Mouse (Mus musculus): Measurements from ENCODE around the gene Pdia5. TPM values are rescaled to one million over a fixed set of nuclear protein-coding genes. Genes with fewer than 3 reads are reported as not detected.

The Pdia5 gene
- total RNA-seq, 2 experiments from 2014 or later, result 3.1 to 3.5 TPM

DNA sequence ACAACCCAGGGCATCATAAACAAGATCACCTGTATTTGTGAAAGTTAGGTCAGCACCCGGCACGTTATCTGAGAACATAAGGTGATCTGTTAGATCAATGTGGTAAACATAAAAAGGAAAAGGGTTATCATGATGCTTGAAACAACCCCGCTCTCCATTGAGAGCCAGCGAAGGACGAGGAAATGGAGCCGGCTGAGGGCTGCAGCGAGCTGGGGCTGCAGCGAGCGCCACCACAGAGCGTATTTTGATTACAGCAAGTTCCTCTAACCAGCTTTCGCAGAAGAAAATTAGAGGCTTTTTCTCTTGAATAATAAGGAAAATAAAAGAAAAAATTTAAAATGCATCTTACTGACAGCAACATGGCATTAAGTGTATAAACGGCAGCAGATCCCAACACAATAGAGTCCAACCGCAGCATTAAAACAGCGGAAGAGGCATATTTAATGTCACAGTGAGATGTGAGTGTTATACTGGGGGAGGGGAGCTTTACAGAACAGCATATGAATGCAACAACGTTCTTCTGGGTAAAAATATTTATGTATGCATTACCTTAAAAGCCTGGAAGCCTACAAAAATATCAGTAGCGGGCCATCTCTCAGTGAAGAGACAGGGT, 40.5 kb downstream of the Pdia5 start:
- DNase-seq (ENCODE audit: low spot score in 2 of 2), result no peak

DNA sequence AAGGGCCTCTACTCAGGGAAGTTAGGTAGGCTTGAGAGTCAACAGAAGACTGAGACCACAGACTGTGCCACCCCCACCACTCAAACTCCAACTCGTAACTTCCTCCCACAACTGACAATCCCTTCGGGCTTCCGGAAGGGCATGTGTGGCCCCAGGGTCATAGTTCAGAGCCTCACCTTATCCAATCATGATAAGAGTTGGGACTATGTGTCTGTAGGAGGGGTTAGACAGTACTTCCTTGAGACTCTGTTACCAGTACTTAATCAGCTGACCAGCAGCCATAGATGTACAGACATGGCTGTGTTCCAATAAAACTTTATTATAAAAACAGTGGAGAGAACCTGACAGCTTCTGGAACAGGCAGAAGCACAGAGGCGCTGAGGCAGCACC, 48.7 kb downstream of the Pdia5 start:
- DNase-seq (ENCODE audit: low spot score in 2 of 2), result no peak

DNA sequence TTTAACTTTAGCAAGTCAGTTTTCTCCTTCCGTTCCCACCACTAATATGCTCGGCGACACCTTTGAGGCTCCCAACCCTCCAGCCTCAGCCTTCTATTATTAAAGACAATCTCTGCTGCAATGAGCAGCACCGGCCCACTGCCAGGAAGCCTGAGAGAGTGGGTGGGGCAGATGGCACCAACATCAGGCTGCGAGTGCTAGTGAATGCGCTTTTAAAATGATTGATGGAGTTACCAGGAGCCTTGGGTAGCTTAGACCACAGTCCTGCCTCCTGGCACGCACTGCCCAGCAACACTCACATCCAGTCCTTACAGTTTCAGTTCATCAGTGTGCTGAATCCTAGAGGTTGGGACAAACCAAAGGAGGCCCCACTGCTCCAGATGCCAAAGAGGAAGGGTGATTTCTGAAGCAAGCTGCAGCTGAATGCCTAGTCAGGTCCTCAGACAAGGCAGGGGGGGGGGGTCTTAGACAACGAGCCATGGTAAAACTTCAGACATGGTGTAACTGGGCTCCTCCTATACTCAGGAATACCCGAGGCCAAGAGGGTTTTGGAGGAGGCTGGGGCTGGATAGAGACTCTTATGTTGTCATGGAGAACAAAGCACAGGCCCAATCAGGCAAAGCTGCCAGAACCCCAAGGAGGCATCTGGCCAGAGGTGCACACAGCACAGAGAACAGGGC, 49.2 kb downstream of the Pdia5 start:
- DNase-seq (ENCODE audit: low spot score in 2 of 2), result peak; percentile 66 to 74

DNA sequence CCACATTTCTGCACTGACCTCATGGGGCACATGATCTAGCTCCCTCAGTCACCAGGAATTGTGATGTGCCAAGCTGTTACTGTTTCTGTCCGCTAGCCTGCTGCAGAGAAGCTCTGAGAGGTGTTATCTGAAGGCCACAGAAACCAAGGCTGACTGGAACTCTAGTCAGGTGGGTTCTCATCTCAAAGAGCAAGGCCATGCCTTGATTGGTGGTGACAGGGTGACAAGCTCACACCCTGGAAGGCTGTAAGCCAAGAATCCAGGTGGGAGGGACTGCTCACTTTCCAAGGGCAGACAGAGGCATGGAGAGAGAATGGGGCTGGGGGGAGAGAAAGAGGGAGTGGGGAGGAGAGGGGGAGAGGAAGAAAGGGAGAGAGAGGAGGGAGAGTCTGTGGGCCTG, 51.6 kb downstream of the Pdia5 start:
- no peak for DNase-seq (ENCODE audit: low spot score in 2 of 2)

DNA sequence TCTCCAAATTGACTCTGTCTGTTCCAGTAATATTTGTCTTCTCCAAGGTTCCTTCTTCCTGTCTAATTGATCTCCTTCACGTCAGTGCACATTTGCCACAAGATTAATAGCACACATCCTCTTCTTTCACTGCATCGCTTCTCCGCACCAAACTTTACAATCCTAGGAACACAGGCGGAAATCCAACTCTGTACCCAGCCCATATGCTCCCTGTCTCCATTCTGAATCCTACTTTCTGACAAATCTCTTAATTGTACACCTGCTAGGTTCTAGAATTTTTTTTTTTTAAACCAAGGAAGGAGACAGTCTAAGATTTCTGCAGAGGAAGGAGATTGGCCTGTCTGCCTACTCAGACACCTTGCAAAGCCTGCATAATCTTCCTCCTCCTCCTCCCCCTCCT, 59.1 kb downstream of the Pdia5 start:
- no peak for DNase-seq (ENCODE audit: low spot score in 2 of 2)

DNA sequence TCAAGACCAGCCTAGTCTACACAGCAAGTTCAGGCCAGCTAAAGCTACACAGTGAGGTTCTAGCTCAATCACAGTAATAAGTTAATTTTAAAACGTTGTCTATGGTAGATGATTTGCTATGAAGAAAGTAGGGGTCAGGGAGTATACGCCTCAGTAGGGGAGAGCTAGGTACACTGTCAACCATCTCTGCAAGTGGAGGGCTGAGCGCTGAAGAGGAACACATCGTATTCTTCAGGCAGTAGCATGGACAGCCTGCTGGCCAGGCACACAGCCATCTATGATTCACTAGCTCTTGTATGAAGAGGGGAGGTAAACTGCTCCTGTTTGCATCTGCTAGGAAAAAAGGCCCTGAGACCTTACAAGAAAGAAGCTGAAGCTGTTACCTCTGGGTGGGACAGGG, 65.7 kb downstream of the Pdia5 start:
- DNase-seq (ENCODE audit: low spot score in 2 of 2), result no peak

DNA sequence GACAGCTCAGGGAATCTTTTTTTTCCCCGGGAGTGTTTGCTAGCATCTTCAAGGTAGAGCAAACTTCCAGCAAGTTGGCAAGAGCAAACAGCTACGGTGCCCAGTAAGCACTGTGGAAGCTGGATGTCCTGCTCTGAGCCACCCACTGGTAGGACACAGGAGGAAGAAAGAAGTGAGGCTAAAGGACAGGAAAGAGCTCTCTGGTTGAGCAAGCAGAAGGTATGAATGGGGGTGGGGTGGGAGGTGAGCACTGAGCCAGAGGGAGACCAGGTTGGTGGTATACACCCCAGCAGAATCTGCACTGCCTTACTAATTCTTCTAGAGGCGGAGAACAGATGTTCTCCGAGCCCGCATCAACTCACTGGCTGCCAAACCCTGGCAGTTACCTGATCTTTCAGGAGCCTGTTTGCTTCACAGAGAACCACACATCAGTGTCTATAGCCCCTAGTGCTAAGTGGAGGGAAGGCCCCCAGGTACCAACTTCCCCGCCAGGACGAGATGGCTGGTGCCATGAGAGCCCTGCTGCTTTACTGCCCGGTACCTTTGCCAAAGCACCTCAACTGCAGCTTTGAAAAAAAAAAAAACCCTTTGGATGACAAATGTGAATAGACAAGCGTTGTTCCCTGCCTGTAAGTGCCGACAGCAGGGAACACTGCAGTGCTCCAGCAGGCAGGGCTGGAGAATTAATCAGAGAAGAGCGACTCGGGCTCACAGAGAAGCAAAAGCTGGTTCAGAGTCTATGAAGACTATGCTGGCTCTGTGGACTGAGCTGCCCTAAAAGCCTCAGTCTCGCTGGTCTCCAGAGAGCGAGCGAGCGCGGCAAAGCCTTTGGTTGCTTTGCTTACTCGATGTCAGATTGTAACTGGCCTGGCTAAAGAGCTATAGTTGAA, 67.2 kb downstream of the Pdia5 start:
- DNase-seq (ENCODE audit: low spot score in 2 of 2), result no peak

DNA sequence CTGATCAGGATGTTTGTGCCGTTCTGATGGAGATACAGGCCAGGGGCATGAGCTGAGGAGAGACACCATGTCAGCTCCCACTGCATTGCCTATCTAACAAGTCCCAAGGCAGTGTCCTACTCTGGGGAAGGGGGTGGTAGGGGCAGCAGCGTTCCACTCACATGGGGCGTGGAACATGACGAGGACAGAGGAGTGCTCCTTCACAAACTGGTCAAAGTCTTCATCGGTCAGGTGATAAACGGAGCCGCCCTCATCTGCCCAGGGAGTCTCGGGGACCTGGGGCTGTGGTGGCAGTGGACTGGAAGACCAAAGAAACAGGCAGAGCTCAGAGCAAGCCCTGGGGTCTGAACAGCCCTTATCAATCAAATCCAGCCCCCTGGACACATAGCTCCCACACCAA, 68.0 kb downstream of the Pdia5 start:
- DNase-seq (ENCODE audit: low spot score in 2 of 2), result no peak

DNA sequence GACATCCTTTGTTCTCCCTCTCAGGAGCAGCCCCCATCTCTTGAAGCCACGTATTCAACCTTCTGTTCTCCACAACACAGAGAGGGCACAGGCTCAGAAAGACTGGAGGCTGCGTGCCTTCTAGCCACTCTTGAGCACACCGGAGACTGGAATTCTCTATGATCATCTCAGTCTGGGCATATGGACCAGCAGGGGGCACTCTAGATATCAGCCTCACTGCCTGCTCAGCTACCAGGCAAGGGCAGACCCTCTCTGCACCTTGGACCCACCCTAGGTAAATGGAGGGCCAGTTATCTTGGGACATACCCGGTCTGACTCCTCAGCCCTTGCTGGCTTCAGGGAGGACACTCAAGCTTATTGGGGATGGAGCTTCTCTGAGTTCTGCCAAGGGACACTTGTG, 68.5 kb downstream of the Pdia5 start:
- peak; percentile 10 to 33 for DNase-seq (ENCODE audit: low spot score in 2 of 2)

DNA sequence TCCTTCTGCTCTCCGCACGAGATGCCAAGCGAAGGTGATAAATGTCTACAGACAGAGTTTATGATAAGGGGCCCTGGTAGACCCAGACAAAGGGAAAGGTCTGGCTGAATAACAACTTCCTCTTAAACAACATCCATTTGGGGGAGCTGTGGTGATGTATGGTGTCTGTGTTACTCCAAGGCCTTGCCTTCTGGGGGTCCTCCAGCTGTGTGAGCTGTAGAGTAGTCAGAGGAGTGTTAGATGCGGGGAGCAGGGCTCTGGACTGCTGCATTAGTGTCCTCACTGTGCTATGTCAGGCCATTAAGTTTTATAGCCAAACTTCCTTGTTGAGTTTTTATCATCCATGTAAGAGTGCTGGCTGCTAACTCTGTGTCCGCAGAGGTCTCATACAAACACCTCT, 76.1 kb downstream of the Pdia5 start:
- DNase-seq (ENCODE audit: low spot score in 2 of 2), result no peak

DNA sequence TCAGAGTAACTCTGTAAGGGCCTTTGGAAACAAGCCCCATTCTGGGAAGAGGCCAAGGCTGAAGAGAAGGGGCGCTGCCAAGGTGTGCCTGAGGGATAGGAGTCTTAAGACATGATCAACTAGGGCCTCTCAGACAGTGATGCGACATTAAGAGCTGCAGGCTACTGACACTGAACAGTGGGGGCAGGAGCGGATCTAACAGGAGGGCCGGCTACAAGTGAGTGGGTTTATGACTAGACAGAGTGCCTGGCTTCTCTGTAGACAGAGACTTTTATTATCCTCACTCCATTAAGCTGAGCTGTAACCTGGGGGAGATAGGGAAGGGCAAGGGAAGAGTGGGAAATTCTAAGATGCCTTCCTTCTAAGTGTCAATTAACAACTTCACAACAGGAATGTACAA, 84.0 kb downstream of the Pdia5 start:
- no peak for DNase-seq (ENCODE audit: low spot score in 2 of 2)

DNA sequence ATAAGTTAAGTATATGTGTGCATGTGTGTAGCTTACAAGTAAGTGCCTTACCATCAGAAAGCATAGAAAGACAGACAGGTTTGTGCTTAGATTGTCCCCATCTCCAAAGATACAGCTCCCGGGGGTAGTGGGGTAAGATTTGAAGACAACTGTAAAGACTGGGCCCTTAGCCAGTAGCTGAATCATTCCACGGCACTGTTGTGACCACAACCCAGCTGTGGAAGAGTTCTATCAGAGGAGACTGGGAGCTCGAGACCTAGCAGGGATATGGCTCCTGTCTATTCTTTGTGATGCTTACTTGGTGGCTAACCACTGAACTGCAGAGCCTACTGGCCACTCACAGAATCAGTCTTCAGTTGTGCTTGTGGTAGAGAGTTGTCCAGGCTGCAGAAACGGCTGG, 84.5 kb downstream of the Pdia5 start:
- DNase-seq (ENCODE audit: low spot score in 2 of 2), result no peak

DNA sequence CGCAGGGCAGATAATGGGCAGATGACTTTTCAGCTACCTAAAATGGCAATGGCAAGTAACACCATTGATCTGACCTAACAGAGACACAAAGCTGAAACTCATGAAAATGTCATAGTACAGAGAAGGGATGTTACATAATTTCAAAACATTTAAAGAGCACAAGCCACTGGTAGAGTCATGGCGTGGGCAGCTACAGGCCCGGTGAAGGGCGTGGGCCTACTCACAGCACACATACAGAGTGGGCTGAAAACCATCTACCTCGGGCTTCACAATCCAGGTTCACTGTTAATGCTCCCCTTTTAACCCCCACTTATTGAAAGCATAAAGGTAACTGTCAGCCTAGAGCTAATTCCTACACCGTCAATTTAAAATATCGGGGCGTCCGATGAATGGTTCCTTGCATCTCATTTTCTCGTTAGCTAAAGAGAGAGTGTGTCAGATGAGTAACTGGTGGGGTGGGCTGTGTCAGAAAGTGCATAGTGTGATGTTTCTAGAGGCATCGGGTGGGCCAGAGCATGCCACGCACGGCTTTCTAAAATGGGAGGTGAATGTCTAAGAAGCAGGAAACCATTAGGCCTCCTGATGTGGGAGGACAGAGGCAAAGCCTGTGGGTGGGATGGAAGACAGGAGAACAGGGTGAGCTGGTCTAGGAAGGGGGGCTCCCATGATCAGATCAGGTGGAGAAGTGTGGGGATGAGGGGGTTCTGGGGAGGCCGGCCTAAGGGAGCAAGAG, 85.2 kb downstream of the Pdia5 start:
- DNase-seq (ENCODE audit: low spot score in 2 of 2), result no peak

DNA sequence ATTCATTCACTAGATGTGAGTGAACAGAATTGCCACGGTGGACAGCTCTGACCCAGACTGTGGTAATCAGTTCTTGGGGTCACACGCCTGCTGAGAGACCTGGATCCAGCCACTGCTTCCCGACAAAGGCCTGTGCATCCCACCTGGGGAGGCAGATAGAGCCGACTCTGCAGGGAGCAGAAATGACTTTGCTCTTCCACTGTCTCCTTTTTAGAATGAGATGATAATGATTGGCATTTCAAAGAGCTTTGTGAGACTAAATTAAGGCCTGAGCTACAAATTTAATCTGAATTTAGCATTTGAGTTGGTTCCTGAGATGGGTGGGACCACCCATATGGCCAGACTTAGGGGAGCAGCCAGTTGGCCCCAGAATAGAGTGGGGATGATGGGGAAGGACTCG, 85.8 kb downstream of the Pdia5 start:
- no peak for DNase-seq (ENCODE audit: low spot score in 2 of 2)

DNA sequence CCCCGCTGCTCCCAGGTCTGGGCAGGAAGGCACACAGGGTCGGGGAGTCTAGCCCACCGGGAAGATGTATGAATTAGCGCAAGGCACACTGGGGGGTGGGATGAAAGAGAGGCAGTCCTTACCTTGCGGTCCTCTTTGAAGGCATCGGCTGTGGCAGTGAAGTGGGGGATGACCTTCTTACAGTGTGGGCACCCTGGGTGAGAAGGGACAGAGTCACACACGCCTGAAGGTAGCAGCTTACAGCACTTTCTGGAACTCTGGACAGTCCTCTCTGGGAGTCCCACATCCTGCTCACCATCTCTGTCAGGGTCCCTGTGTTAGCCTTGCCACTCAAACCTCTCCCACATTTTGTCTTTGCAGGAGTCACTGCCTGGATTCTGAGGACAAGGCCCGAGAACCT, 86.8 kb downstream of the Pdia5 start:
- DNase-seq (ENCODE audit: low spot score in 2 of 2), result no peak

DNA sequence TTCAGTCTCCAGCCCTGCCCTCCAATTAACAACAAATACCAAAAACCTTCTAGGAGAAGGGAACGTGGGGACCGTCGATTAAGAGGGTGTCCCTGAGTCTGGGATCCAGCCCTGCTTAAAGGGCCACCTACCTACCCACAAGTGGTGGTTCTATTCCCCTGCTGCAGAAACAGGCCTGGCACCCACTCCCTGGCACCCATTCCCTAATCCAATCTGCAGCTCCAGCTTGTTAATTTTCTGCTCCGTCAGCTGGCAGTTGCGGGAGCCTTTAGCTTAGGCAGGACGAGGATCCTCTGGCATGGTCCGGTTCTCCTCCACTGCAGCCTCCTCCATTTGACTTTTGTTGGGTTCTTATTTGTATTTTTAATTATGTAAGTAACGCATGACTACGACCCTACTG, 87.3 kb downstream of the Pdia5 start:
- no peak for DNase-seq (ENCODE audit: low spot score in 2 of 2)

DNA sequence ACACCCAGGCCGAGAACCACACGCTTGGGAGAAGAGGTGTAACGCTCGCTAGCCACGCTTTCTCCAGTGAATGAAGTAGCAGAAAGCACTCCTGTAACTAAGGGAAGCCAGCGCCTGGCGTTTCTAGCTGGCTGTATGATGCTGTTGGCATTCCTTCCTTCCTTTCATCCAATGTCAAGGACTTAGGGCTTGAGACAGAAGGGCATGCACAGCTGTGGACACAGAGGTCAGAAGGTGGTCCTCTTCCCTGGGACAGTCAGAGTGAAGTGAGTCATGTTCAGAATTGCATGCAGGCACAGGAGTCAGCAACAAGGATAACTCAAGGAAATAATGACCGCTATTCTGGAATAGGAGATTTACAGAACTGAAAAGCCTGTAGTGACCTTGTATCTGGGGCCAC, 97.9 kb downstream of the Pdia5 start:
- no peak for DNase-seq (ENCODE audit: low spot score in 2 of 2)

DNA sequence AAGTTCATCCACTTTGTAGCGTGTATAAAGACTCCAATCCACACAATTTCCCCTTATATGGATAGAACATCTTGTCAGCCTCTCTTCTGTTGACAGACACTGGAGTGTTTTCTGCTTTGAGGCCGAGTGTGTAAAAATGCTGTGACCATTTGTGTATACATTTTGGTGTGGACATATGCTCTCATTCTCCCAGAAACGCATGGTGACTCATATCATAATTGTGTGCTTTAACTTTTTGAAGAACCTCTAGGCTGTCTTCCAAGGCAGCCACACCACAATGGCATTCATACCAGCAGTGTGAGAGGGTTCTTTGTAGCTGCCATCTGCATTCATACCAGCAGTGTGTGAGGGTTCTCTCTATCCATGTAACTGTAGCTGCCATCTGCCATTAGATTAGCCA, 105.0 kb downstream of the Pdia5 start:
- no peak for DNase-seq (ENCODE audit: low spot score in 2 of 2)

DNA sequence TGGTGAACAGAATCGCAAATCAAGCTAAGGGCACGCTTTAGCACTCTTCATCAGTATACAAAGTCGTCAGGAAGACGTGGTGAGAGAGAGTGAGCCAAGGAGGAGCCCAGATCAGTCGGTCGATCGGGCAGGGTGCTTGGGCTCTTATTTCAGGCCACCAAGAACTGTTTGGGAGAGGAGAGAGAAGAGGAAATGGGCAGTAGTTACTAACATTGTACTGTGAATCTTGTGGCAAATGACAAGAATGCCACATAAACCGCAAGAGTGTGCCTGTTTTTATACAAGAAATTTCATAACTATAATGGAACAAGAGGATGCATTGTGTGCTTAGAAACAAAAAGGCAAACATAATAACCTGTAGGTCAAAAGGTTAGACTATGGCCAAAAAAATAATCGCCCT, 110.6 kb downstream of the Pdia5 start:
- no peak for DNase-seq (ENCODE audit: low spot score in 2 of 2)

DNA sequence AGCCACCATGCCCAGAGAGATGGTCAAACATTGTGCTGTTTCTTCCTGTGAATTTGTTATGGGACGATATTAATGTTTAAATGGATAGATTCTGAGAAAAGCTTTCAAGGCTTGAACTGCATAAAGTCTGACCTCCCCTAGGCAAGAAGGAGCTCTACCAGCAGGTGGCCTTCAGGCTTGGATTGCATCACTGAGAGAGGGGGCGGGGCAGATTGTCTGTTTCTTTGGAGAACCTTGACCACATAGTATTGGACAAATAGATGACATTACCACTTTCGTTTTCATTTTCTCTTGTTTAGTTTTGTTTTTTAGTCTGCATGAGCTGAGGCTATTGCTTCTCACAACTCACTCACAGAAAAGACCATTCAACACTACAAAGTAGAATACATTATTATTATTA, 111.3 kb downstream of the Pdia5 start:
- no peak for DNase-seq (ENCODE audit: low spot score in 2 of 2)

DNA sequence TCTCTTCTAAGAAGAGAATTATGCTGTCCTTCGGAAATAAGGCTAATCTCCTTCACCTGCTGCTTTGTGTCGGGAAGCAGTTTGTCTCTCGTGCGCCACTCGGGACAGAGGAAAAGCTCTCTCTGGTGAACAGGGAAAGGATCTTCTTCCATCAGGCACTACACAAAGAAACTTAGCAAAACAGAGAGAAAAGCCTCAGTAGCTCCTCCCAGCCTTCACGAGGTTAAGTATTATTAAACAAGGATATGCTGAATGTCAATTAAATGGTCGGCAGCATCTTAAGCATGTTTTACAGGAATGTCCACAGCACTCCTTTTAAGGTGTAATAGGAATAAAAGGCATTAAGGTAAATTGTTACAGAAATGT, 126.6 kb downstream of the Pdia5 start:
- DNase-seq (ENCODE audit: low spot score in 2 of 2), result no peak

Measured in left cerebral cortex, adult 18-20 months (tissue).